Mouse (Mus musculus) stomach, postnatal 0 days (tissue): ENCODE measurements around the gene Pih1d1. TPM values are rescaled to one million over a fixed set of nuclear protein-coding genes. Genes with fewer than 3 reads are reported as not detected.
"Not testable (repeated sequence)": the region's sequence is repeated elsewhere in the genome, so short reads cannot be mapped to it uniquely, and the experiment has no call there.

Experiments
- ATAC-seq: fragments of 200-750 bp; cut with Nextera tagmentation; 2 replicates; pipeline ENCODE4 v1.8.0; 2017; ENCODE audit not compliant: low FRiP score, low TSS enrichment
- DNase-seq: peaks from one replicate; pipeline ENCODE4 v3.0.0-alpha.2; 2016; ENCODE audit warnings: low spot score
- H3K27ac ChIP-seq: fragments of 300-500 bp; sonication (generic); replicated peaks from 2 replicates; pipeline ENCODE4 v1.5.1; 2014; ENCODE audit warnings: mild to moderate bottlenecking, control low read depth
- H3K27me3 ChIP-seq: fragments of 300-500 bp; sonication (generic); 2 replicates; pipeline ENCODE4 v1.6.1; 2014; ENCODE audit warnings: low read length; ENCODE audit not compliant: control insufficient read depth, insufficient read depth
- H3K36me3 ChIP-seq: fragments of 300-500 bp; sonication (generic); 2 replicates; pipeline ENCODE4 v1.6.1; 2014; ENCODE audit warnings: low read length, mixed read lengths; ENCODE audit not compliant: control insufficient read depth, insufficient read depth
- H3K4me1 ChIP-seq: fragments of 300-500 bp; sonication (generic); replicated peaks from 2 replicates; pipeline ENCODE4 v1.6.1; 2014; ENCODE audit warnings: antibody characterized with exemption; ENCODE audit not compliant: control insufficient read depth, insufficient read depth
- H3K4me2 ChIP-seq: fragments of 300-500 bp; sonication (generic); replicated peaks from 2 replicates; pipeline ENCODE4 v1.6.1; 2014; ENCODE audit warnings: low read depth, mild to moderate bottlenecking, control low read depth, moderate library complexity
- H3K4me3 ChIP-seq: fragments of 300-500 bp; sonication (generic); 2 replicates; pipeline ENCODE4 v1.5.1; 2014; ENCODE audit warnings: low read depth, low read length, control low read depth
- H3K9ac ChIP-seq: fragments of 300-500 bp; sonication (generic); 2 replicates; pipeline ENCODE4 v1.6.1; 2014; ENCODE audit warnings: mild to moderate bottlenecking, low read length, control low read depth, mixed read lengths
- H3K9me3 ChIP-seq: fragments of 300-500 bp; sonication (generic); 2 replicates; pipeline ENCODE4 v1.6.1; 2016; ENCODE audit warnings: low read length; ENCODE audit not compliant: control insufficient read depth
- CTCF ChIP-seq: IDR thresholded peaks from 2 replicates; pipeline ENCODE4 v1.5.1; 2016; ENCODE audit warnings: antibody characterized with exemption, low read depth, mild to moderate bottlenecking, moderate library complexity
- EP300 ChIP-seq: optimal IDR thresholded peaks from 2 replicates; pipeline ENCODE3; 2016; ENCODE audit warnings: antibody characterized with exemption
- WGBS: fragments of 180-500 bp; shearing (Covaris S2); extraction: QIAGEN DNeasy Blood & Tissue Kit; methylation state at CpG from one replicate; pipeline ENCODE4 v1.1.7; 2014; 5-methylcytosine and 5-hydroxymethylcytosine counted together
- polyA plus RNA-seq: library from polyadenylated mRNA; unstranded; fragments of >200 nt; fragmentation: Nextera tagmentation; extraction: Ambion mirVana; gene quantifications from 2 replicates; pipeline ENCODE4 v1.2.1, GENCODE M21; 2015

The Pih1d1 gene
- polyA plus RNA-seq, 1 experiment from 2014 or later = 49.0 TPM

- TF ChIP-seq CTCF (no peak), EP300 (no peak)
- ATAC-seq (no peak), DNase-seq (no peak)
- H3K4me1 ChIP-seq = peaks cover 8% of the 10 kb centered on the region; the same call in 1 of the 2 replicates
- no peaks in the 10 kb centered on the region for H3K27me3 ChIP-seq
- WGBS = 92% methylated on average over 11 of the region's 11 CpGs
- H3K27ac ChIP-seq = no peak overlapping the region
- no peaks in the 10 kb centered on the region for H3K9me3 ChIP-seq
- no peak overlapping the region for H3K4me3 ChIP-seq
- H3K4me2 ChIP-seq = no peak overlapping the region
- peaks cover 6% of the 10 kb centered on the region for H3K36me3 ChIP-seq
- H3K9ac ChIP-seq = no peak overlapping the region
These were observed 6.8 kb upstream of the Pih1d1 start for GRCm38 (mm10) chr7:45147267-45147666.

DNA sequence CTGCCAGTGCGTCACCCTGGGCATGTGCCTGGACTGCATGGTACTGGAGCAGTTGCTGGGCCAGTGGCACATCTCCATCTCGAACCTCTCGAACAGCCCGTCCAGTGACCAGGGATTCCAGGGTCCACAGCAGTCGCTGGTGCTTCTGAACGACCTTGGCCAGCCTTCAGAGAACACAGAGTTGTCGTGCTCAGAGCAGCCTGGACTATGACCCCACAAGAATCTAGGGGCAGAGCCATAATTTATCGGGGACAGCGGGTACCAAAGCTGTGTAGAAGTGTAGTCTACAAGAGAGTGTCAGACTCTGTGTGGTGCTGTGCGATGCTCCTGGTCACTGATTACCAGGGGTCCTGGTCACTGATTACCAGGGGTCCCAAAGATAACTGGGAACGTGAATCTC, 6.2 kb upstream of the Pih1d1 start:
- DNase-seq (no peak), ATAC-seq (no peak)
- Histone ChIP-seq H3K4me1 (peaks cover 8% of the 10 kb centered on the region; the same call in 1 of the 2 replicates), H3K27ac (no peak overlapping the region), H3K9ac (no peak overlapping the region), H3K4me2 (no peak overlapping the region), H3K4me3 (no peak overlapping the region), H3K36me3 (peaks cover 6% of the 10 kb centered on the region), H3K9me3 (no peaks in the 10 kb centered on the region), H3K27me3 (no peaks in the 10 kb centered on the region)
- TF ChIP-seq CTCF (no peak), EP300 (no peak)
- 87% methylated on average over 11 of the region's 11 CpGs for WGBS

- Histone ChIP-seq H3K36me3 (peaks cover 6% of the 10 kb centered on the region), H3K4me2 (no peak overlapping the region), H3K4me1 (peaks cover 8% of the 10 kb centered on the region; the same call in 1 of the 2 replicates), H3K9ac (0 out of 2 replicates have a peak overlapping the region, but pooled peaks have one; percentile 13), H3K27ac (0 out of 2 replicates have a peak overlapping the region, but pooled peaks have one; percentile 30), H3K4me3 (no peak overlapping the region), H3K9me3 (no peaks in the 10 kb centered on the region), H3K27me3 (no peaks in the 10 kb centered on the region)
- 39% methylated on average over 4 of the region's 4 CpGs for WGBS
- no peak for ATAC-seq
- DNase-seq = no peak
- TF ChIP-seq EP300 (no peak), CTCF (no peak)
These were observed 5.5 kb upstream of the Pih1d1 start for GRCm38 (mm10) chr7:45148534-45149098.

DNA sequence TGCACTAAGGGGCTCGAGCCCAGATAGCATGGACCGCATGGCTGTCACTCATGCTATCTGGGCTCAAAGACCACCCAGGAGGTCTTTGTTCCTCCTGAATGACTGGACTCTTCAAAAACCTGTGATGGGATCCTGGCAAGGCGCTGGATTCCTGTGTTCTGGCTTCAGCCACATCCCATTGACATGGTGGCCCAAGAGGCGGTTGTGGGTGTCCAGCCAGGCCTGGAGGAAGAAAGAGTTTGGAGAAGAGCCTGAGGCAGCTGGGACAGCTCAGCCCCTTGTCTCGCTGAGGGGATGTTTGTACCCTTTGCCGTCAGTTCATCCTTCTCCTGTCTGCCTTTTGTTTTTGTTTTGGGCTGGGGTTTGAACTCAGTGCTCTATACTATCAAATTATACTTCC, 4.6 kb upstream of the Pih1d1 start:
- Histone ChIP-seq H3K9ac (no peak overlapping the region), H3K36me3 (peaks cover 6% of the 10 kb centered on the region), H3K27ac (peak overlapping the region; percentile 85), H3K9me3 (no peaks in the 10 kb centered on the region), H3K27me3 (no peaks in the 10 kb centered on the region), H3K4me1 (peaks cover 8% of the 10 kb centered on the region; the same call in 1 of the 2 replicates), H3K4me3 (no peak overlapping the region), H3K4me2 (no peak overlapping the region)
- WGBS = 71% methylated on average over 6 of the region's 6 CpGs
- ATAC-seq (no peak), DNase-seq (no peak)
- TF ChIP-seq CTCF = no peak
- no peak for TF ChIP-seq EP300

GRCm38 (mm10) chr7:45150321-45150720, 3.8 kb upstream of the Pih1d1 start:
- Histone ChIP-seq H3K4me1 (peaks cover 8% of the 10 kb centered on the region; the same call in 1 of the 2 replicates), H3K4me2 (no peak overlapping the region), H3K9ac (no peak overlapping the region), H3K9me3 (no peaks in the 10 kb centered on the region), H3K27ac (peak overlapping the region; percentile 85), H3K27me3 (no peaks in the 10 kb centered on the region), H3K36me3 (0 out of 2 replicates have a peak, but pooled peaks cover 2% of the 10 kb centered on the region), H3K4me3 (no peak overlapping the region)
- TF ChIP-seq CTCF = no peak
- no peak for TF ChIP-seq EP300
- no peak for DNase-seq
- no peak for ATAC-seq
- 65% methylated on average over 4 of the region's 4 CpGs for WGBS

- peak; percentile 7; the same call in 1 of the 2 replicates for ATAC-seq
- peak overlapping the region; percentile 85 for H3K27ac ChIP-seq
- TF ChIP-seq EP300 (no peak), CTCF (no peak)
These were observed 2.8 kb upstream of the Pih1d1 start for GRCm38 (mm10) chr7:45151303-45151702.

DNA sequence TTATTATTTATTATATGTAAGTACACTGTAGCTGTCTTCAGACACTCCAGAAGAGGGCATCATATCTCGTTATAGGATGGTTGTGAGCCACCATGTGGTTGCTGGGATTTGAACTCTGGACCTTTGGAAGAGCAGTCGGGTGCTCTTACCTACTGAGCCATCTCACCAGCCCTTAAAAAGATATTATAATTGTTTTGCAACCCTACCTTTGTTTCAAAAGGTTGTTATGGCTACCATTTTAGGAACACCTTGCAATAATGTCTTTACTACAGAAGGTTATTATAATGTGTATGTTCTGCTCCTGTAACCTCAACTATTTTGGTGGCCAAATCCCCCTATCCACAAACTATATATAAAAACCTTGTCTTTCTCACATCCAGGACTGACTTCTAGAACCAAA, 1.1 kb upstream of the Pih1d1 start:
- not testable (repeated sequence) for DNase-seq, H3K4me2 ChIP-seq, H3K27ac ChIP-seq, H3K4me1 ChIP-seq, H3K9me3 ChIP-seq, ATAC-seq, H3K4me3 ChIP-seq, H3K36me3 ChIP-seq, H3K27me3 ChIP-seq, H3K9ac ChIP-seq
- 85% methylated on average over 2 of the region's 2 CpGs for WGBS

More at GRCm38 (mm10) chr7:45151303-45151702, 2.8 kb upstream of the Pih1d1 start:
- 18% methylated on average over 11 of the region's 11 CpGs for WGBS
- Histone ChIP-seq H3K9me3 (no peaks in the 10 kb centered on the region), H3K27me3 (no peaks in the 10 kb centered on the region), H3K4me2 (peak overlapping the region; percentile 5; the same call in 1 of the 2 replicates), H3K4me1 (peaks cover 8% of the 10 kb centered on the region; the same call in 1 of the 2 replicates), H3K9ac (no peak overlapping the region), H3K36me3 (0 out of 2 replicates have a peak, but pooled peaks cover 2% of the 10 kb centered on the region), H3K4me3 (no peak overlapping the region)
- DNase-seq = peak; percentile 55
